Mouse (Mus musculus) brain, embryonic 18.5 days (tissue): ENCODE measurements around the gene Ttc19.
"Not testable (repeated sequence)": the region's sequence is repeated elsewhere in the genome, so short reads cannot be mapped to it uniquely, and the experiment has no call there.

Source experiments
- DNase-seq: peaks from one replicate; pipeline ENCODE4 v3.0.0-alpha.2; 2012; ENCODE audit warnings: low read depth, low spot score

The Ttc19 gene

DNA sequence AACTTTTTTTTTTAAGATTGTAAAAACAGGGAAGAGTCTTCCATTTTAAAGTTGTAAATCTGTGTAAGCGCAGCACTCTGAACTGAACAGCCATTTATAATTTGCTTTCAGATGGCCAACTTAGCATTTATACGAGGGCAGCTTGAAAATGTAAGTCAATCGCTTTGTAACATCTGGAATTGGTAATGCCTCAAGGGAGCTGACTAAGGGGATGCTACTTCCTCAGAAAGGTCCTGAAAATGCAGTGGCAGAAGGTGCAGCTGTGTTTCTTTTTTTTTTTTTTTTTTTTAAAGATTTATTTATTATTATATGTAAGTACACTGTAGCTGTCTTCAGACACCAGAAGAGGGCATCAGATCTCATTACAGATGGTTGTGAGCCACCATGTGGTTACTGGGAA lies 2.7 kb downstream of the Ttc19 start:
- DNase-seq = not testable (repeated sequence)

DNA sequence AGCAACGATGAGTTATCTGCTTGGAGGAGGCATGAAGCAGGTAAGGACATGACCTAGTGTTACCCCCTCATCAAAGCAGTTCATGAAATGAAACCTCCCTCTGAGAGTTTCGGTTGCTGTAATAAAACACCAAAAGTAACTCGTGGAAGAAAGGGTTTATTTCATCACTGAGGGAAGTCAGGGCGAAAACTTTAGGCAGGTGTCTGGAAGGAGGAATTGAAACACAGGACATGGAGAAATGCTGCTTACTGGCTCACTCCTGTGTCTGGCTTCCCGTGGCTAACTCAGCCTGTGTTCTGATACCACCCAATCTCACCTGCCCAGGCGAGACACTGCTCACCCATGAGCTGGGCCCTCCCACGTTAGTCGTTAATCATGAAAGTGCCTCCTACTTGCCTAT lies 3.7 kb downstream of the Ttc19 start:
- DNase-seq = no peak

DNA sequence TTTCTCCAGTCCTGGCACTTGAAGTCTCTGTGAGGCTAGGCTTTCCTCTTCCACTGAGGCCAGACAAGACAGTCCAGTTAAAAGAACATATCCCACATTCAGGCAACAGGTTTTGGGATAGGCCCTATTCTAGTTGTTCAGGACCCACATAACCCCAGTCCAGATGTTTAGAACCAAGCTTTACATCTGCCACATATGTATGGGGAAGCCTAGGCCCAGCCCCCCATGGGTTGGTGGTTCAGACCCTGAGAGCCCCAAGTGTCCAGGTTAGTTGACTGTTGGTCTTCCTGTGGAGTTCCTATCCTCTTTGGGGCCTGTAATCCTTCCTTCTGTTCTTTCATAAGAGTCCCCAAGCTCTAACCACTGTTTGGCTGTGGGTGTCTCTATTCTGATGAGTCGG lies 6.4 kb downstream of the Ttc19 start:
- DNase-seq = no peak

DNA sequence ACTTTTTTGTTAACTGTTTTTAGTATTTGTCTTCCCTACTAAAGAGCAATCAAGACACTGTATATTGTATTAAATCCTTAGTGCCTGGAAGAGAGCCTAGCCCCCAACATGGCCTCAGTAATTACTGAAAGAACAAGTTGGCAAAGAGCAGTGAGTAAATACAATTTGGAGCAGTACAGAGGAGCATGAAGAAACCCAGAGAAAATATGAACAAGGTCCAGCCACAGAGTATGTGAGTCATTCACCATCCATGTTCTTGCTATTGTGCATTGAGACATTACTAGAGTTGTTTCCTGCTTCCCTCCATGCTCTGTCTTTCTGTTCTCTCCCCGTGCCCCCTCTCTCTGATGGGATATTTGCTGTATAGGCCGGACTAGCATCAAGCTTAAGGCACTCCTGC lies 12.8 kb downstream of the Ttc19 start:
- no peak for DNase-seq

DNA sequence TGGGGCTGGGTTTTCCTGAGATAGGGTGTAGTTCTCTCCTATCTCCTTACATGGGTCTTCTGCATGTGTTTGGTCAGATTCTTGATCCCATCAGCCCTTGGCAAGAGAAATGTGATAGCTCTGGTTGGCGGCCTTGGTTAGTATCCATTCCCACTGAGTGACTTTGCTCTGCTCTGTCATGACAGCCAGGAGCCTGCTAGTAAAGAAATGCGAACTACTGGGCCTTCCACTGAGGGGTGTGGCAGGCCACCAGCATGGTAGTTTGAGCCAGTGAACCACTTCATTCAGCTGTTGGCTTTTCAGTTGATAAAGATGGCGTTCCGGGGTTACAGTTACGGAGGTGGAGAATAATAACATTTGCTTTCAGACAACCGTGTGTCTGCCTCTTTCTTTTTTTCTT lies 17.6 kb downstream of the Ttc19 start:
- no peak for DNase-seq

DNA sequence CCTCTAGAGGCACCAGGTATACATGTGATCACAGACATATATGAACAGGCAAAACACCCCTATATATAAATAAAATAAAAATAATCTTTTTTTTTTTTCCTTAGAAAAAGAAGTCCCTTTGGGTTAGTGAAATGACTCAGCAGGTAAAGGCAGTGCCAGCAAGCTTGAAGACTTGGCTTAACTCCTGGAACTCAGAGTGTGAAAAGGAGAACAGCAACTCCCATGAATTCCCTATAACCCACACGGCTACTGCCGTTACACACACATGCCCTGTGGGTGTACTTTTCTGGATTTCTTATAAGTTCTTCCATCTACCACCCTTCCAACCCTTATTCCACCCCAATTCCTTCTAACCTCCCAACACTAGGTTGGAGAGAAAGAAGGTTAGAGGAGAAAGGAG lies 24.6 kb downstream of the Ttc19 start:
- no peak for DNase-seq

DNA sequence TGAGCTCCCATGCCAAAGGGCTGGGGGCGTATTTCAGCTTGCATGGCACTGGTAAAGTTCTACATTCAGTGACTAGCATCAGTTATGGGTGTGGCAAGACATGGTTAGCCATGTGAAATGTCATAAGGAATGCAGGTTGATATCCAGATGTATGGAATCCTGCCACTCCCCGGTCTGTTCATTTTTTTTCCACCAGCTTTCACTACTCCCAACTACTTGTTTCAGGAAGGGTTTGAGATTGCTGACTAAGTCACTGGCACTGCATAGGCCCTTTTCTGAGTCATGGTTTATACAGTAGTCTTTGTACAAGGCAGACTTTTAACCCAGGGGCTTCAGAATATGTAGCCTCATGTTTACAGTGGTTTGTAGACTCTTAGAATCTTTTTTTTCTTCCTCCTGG lies 28.0 kb downstream of the Ttc19 start:
- no peak for DNase-seq

DNA sequence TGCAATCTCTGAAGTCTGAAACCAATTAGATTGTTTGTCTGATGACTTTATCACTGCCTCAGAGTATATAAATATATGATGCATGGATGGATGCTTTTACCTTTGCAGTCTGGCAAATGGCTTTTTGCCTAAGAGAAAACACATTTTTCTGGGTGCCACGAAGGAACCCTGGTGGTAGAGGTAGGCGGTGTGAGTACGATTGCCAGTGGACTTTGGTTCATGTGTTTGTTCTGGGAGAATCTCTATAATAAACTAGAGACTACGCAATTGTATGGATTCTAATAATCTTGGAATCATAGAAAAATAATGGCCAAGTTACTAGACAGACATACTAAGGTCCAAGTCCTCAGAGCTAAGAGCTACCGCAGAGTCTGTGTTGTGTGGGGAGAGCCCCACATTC lies 33.7 kb downstream of the Ttc19 start:
- DNase-seq = no peak

DNA sequence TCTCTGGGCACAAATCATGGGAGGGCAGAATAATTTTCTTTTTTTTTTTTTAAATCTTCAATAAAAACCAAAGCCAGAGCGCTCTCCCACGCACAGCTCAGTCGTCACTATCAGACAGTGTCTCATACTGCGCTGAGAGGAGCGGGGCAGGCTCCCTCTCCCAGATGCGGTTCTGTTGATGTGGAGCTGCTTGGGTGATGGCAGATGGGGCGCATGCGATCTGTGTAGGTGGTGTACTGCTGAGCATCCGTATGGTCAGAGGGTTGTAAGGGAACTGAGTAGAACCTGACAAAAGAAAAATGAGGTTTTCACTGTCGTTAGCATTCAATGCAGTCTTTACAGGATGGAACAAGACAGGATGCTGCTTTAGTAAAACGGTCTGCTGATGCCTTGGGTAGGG lies 36.5 kb downstream of the Ttc19 start:
- DNase-seq = no peak

DNA sequence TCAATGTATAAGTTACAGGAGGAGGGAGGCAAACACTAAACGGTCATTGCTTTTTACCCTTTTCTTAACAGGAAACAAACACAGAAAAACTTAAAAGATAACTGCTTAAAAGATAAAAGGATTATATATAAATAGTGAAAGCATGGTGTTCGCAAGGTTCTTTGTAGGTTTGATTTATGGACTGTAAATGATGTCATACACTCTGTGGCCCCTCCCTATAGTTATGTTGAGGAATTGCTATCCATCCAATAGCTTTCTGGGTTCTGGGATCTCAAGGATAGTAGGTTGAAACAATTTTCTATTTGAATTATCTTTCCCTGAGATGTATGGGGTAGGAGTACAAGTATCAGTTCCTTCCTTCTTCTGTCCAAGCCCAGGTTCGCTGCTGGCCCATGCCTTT lies 38.8 kb downstream of the Ttc19 start:
- DNase-seq = no peak

DNA sequence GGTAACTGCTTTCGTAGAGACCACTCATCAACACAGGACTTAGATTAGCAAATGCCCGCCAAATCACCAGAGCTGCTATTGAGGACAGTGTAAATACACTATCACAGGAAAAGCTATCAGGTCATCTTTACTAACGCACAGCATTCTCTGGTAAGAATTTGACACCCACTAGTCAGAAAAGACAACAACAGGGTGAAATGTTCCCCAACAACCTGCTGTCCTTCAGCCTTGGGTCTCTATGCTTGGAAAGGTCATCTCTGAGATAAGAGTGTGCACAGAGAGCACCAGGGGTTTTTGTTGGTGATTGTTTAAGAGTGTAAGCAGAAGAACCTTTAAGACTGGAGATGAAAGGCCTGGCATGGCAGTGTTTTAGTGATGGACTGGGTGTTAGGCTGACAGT lies 42.4 kb downstream of the Ttc19 start:
- DNase-seq = no peak

DNA sequence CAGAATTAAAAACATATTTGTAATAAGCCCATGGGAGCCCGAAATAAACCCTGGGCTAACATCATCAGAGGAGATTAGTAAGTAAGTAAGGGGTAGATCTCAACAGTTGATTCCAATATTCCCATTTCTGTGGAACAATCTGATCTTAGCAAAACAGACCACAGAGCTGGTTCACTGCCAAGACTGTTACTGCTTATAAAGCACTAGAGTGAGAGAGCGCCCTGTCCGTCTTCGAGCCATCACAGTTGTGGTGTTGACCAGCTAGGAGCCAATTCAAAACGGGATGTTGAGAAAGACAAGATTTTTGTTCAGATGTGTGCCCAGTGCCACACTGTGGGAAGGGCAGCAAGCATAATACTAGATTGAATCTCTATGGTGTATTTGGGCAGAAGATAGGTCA lies 49.9 kb downstream of the Ttc19 start:
- no peak for DNase-seq

DNA sequence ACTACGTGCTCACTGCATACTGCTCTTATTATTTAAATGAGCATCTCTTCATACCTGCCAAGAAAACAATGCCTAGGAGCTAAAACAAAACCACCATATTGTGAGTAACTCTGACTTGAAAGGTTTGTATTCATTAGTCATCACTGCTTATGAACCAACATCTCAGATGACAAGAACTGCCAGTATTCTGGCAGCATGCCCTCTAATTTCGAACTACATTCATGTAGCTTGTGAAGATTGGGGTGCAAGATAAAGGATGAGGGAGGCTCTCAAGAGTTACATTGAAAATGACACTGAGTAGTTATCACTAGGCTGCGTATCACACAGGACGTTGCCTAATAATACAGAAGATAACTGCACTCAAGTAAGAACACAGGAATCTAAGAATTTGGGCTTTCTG lies 51.0 kb downstream of the Ttc19 start:
- no peak for DNase-seq

DNA sequence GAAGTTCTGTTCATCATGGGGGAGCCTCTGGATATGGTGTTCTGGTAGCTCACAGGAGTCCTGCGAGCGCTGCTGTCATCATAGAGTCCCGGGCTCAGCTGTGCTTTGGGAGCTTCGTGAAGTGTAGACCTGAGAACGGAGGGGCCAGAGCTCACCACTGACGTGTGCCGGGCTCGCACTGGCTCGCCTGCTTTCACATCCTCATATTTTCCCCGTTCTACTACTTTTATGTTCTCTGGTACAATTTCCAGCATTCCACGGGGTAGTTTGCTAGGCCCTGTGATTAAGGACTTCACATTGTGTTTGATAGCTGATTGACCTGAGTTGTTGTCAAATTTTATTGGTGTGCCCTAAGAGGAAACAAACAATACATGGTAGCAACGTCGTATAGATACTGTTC lies 61.7 kb downstream of the Ttc19 start:
- no peak for DNase-seq

DNA sequence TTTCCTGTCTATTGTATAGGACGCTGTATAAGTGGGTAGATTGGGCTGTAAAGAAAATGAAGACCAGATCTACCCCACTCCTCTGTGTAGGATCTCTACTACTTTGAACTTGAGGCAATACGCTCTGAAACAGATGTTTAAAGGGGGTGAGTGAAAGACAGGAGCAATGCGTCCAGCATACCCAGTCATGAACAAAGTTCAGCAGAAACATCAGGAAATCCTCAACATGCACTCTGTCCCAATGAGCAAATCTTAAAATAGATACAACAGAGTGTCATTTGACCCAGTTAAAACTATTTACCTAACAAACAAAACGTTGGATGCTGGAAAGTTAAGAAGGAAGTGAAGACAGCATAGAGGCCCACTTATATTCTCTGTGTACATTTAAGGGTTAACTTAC lies 70.7 kb downstream of the Ttc19 start:
- DNase-seq = no peak

DNA sequence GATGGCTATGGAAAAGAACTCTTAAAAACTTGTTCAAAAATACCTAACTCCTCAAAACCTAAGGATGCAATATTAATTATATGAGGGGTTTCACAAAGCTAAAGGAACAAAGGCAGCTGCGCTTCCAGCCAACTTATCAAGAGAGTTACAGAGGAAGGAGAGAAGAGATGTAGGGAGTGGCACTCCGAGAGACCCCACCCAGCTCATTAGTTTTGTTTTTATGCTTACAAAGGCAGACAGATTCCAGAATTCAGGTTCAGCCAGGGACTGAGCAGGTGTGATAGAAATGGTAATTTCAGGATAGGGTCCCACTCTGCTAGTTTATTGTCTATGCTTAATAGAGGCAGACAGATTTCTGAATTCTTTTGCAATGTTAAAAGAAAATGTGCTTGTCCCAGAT lies 73.9 kb downstream of the Ttc19 start:
- DNase-seq = no peak

DNA sequence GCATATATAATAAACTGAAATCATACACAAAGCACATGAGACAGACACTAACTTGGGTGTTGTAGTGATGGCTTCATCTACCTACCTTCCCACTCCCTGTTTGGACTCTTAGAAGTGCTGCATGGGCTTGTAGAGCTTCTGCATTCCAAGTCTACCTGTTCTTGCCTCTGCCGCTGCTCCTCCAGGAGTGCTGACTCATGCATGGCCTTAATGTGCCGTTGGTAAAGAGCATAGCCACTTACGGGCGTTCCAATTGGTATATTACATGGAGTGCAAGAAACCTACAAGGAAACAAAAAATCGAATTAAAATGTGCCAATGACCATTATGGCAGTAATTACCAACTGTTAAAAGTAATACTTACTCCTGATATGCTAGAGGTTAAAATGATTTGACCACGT lies 85.6 kb downstream of the Ttc19 start:
- DNase-seq = no peak

DNA sequence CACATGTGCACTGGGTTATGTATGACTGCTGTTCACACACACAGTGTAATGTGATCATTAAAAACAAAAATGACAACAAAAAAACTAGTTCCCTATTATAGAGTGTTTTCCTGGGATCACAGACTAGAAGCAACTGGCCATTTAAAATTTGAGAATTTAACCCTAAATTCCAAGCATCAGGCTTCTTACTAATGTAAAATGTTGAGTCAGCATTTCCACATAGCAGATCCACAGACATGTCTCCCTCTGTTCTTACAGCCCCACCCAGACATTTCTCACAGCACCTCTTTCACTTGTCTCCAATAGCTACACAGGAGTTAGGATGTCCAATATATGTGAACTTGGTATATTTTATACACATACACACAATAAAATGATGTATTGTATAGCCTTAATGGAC lies 88.7 kb downstream of the Ttc19 start:
- DNase-seq = no peak

DNA sequence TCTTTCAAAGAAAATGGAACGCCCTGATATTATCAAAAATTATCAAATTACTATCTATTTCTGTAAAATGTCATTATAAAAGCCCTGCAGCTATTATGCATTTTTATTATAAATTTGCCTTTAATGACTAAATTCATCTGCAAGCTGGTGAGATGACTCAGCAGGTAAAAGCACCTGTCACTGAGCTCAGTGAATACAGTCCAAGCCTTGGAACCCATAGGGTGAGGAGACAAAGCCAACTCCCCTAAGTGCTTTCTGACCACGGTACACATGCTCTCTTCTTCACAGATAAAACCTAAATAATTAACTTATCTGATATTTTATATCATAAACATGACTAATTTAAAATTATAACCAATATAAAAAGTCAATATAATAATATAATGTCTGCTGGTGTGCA lies 90.5 kb downstream of the Ttc19 start:
- no peak for DNase-seq

DNA sequence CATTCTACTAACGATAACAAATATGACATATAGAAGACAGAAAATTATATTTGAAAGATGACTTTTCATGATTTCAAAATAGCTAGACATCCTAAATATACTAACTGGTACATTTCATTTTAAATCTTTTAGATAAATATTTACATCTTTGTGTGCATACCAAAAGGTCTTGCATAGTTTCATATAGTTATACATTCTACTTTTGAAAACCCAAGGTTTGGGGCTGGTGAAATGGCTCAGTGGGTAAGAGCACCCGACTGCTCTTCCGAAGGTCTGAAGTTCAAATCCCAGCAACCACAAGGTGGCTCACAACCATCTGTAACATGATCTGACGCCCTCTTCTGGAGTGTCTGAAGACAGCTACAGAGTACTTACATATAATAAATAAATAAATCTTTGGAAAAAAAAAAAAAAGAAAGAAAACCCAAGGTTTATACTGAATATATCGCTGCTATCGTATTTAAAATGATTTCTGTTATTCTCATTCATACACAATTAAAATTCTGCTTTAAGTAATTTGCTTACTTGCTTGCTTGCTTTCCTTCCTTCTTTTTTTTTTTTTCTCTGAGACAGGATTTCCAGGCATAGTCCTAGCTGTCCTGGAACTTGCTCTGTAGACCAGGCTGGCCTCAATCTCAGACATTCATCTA lies 96.1 kb downstream of the Ttc19 start:
- DNase-seq = not testable (repeated sequence)
